9 mouse cellular contexts compared by ENCODE assay signal in the genomic region with DNA sequence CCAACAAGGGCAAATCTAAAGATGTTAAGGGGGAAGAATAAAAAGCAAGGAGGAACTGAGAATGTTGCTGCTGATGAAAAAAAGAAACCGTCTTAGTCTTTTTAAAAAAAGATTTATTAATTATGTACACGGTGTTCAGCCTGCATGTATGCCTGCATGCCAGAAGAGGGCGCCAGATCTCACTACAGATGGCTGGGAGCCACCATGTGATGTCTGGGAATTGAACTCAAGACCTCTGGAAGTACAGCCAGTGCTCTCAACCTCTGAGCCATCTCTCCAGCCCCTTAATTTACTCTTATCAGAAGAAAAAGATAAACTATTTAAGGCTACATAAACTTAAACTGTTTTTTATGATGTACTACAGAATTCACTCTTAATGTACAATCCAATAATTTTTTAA. TPM values are rescaled to one million over a fixed set of nuclear protein-coding genes. Genes with fewer than 3 reads are reported as not detected.
DNase-seq lines count a peak whose midpoint lies in the region; ATAC-seq lines count a peak whose summit lies in the region.
"Had no signal": no experiment of that assay in that cellular context is flagged by ENCODE, and none has a peak within 500 bp of the region (broad histone marks: within the 10 kb centered on the region; RNA-seq: fewer than 3 reads in every experiment).

No protein-coding gene starts in this region.

- 43% methylated on average over 3 of the region's 3 CpGs for WGBS in hindbrain, embryonic 14.5 days
- 34% methylated on average over 3 of the region's 3 CpGs for WGBS in hindbrain, embryonic 16.5 days
- WGBS in embryonic facial prominence, embryonic 11.5 days: 43% methylated on average over 3 of the region's 3 CpGs

- intact Hi-C loops in left cerebral cortex, postnatal 25 days (cut with DNase I): loop anchor here (1.0 kb wide), 1 partner anchor 72 kb away; no protein-coding TSS in a partner anchor

- H3K9me3 ChIP-seq in hindbrain, embryonic 14.5 days (ENCODE audit: control insufficient read depth, low read length): no peaks in the 10 kb centered on the region
- no peaks in the 10 kb centered on the region for H3K9me3 ChIP-seq in hindbrain, embryonic 16.5 days (ENCODE audit: control insufficient read depth, low read length)
- no peaks in the 10 kb centered on the region for H3K9me3 ChIP-seq in embryonic facial prominence, embryonic 11.5 days (replicated peaks; ENCODE audit: control insufficient read depth, low read length)
- H3K9me3 ChIP-seq: embryonic facial prominence, embryonic 15.5 days had no signal

- H3K27me3 ChIP-seq in hindbrain, embryonic 14.5 days (ENCODE audit: control insufficient read depth, insufficient read depth, low read length): no peaks in the 10 kb centered on the region
- H3K27me3 ChIP-seq in hindbrain, embryonic 16.5 days (replicated peaks; ENCODE audit: control insufficient read depth, insufficient read depth, low read length): no peaks in the 10 kb centered on the region
- no peaks in the 10 kb centered on the region for H3K27me3 ChIP-seq in embryonic facial prominence, embryonic 11.5 days (ENCODE audit: control insufficient read depth, insufficient read depth, low read length)
- H3K27me3 ChIP-seq: embryonic facial prominence, embryonic 15.5 days had no signal

- no peak overlapping the region for H3K9ac ChIP-seq in hindbrain, embryonic 14.5 days
- H3K9ac ChIP-seq in hindbrain, embryonic 16.5 days (ENCODE audit: low read depth, low read length): no peak overlapping the region
- H3K9ac ChIP-seq in embryonic facial prominence, embryonic 11.5 days (replicated peaks; ENCODE audit: low read length): no peak overlapping the region
- H3K9ac ChIP-seq: embryonic facial prominence, embryonic 15.5 days had no signal

- H3K4me2 ChIP-seq in hindbrain, embryonic 14.5 days (replicated peaks): no peak overlapping the region
- H3K4me2 ChIP-seq in hindbrain, embryonic 16.5 days (ENCODE audit: low read length): no peak overlapping the region
- H3K4me2 ChIP-seq in embryonic facial prominence, embryonic 11.5 days (ENCODE audit: low read depth, low read length): no peak overlapping the region
- H3K4me2 ChIP-seq: embryonic facial prominence, embryonic 15.5 days had no signal

- H3K4me3 ChIP-seq in hindbrain, embryonic 14.5 days (replicated peaks; ENCODE audit: low read length): no peak overlapping the region
- H3K4me3 ChIP-seq in hindbrain, embryonic 16.5 days (ENCODE audit: low read length): no peak overlapping the region
- H3K4me3 ChIP-seq in embryonic facial prominence, embryonic 11.5 days (ENCODE audit: low read depth, low read length): no peak overlapping the region
- H3K4me3 ChIP-seq: embryonic facial prominence, embryonic 15.5 days had no signal

- DNase-seq in hindbrain, embryonic 14.5 days (ENCODE audit: low spot score): peak; percentile 70
- DNase-seq in CD4-positive, CD25-positive, alpha-beta regulatory T cell, adult 2 months (ENCODE audit: low read depth, low spot score): peak; percentile 89
- DNase-seq in adrenal gland, postnatal 25 days: peak; percentile 64
- peak; percentile 67 for DNase-seq in embryonic facial prominence, embryonic 11.5 days (ENCODE audit: low spot score)
- peak; percentile 21 to 45 for DNase-seq in left cerebral cortex, postnatal 25 days (ENCODE audit: low spot score in 2 of 2)
- peak; percentile 66 for DNase-seq in retina, postnatal 1 day
- DNase-seq in urinary bladder, adult 2 months (ENCODE audit: low spot score): peak; percentile 30

- no peak overlapping the region for H3K27ac ChIP-seq in hindbrain, embryonic 14.5 days
- no peak overlapping the region for H3K27ac ChIP-seq in hindbrain, embryonic 16.5 days (ENCODE audit: low read depth, low read length)
- H3K27ac ChIP-seq in embryonic facial prominence, embryonic 11.5 days (replicated peaks; ENCODE audit: low read depth, low read length): no peak overlapping the region
- H3K27ac ChIP-seq: embryonic facial prominence, embryonic 15.5 days had no signal

- H3K36me3 ChIP-seq in hindbrain, embryonic 14.5 days (replicated peaks; ENCODE audit: control insufficient read depth, insufficient read depth): peaks cover 87% of the 10 kb centered on the region
- peaks cover 31% of the 10 kb centered on the region for H3K36me3 ChIP-seq in hindbrain, embryonic 16.5 days (ENCODE audit: control insufficient read depth, insufficient read depth, low read length)
- peaks cover 18% of the 10 kb centered on the region for H3K36me3 ChIP-seq in embryonic facial prominence, embryonic 11.5 days (replicated peaks; ENCODE audit: control insufficient read depth, insufficient read depth, low read depth, low read length)

- ATAC-seq in hindbrain, embryonic 14.5 days (ENCODE audit: low FRiP score): no peak
- no peak for ATAC-seq in hindbrain, embryonic 16.5 days
- ATAC-seq in embryonic facial prominence, embryonic 11.5 days (replicated peaks; ENCODE audit: insufficient number of reproducible peaks, low FRiP score, low TSS enrichment, low read depth): no peak

- no peaks in the 10 kb centered on the region for H3K4me1 ChIP-seq in hindbrain, embryonic 14.5 days (replicated peaks; ENCODE audit: control insufficient read depth, insufficient read depth, low read length)
- H3K4me1 ChIP-seq in hindbrain, embryonic 16.5 days (ENCODE audit: control insufficient read depth, insufficient read depth, low read depth, low read length): no peaks in the 10 kb centered on the region
- H3K4me1 ChIP-seq in embryonic facial prominence, embryonic 11.5 days (ENCODE audit: control insufficient read depth, insufficient read depth, low read length): no peaks in the 10 kb centered on the region
- H3K4me1 ChIP-seq: embryonic facial prominence, embryonic 15.5 days had no signal

RNA-seq across cellular contexts. Expression of a gene that starts 16.7 kb away (rescaled TPM):
- 152 and 168 TPM in 2 replicates for polyA plus RNA-seq in hindbrain, embryonic 14.5 days (2014; fragmentation: Nextera tagmentation; extraction: Ambion mirVana)
- 111 and 128 TPM in 2 replicates for polyA plus RNA-seq in hindbrain, embryonic 16.5 days (2015; fragmentation: Nextera tagmentation; extraction: Ambion mirVana)
- total RNA-seq in adrenal gland, postnatal 25 days (2021): 86.5 and 98.2 TPM in 2 replicates
- 212 and 223 TPM in 2 replicates for polyA plus RNA-seq in embryonic facial prominence, embryonic 11.5 days (2014; fragmentation: Nextera tagmentation; extraction: Ambion mirVana)
- 100 to 1,000 TPM; 106 to 109 TPM for total RNA-seq in left cerebral cortex, postnatal 25 days (2021)
- polyA plus RNA-seq in urinary bladder, adult 2 months (2012; rRNA removed): 35.9 and 43.5 TPM in 2 replicates

Comparison
In these comparisons a context has a peak if more than half of its experiments do, and no peak if none do; other contexts are left out.
1. DNase-seq: peak in every context shown above with its lines; median percentile 89 in CD4-positive, CD25-positive, alpha-beta regulatory T cell, adult 2 months; 70 in hindbrain, embryonic 14.5 days; 67 in embryonic facial prominence, embryonic 11.5 days; 66 in retina, postnatal 1 day; 64 in adrenal gland, postnatal 25 days; 33 in left cerebral cortex, postnatal 25 days; 30 in urinary bladder, adult 2 months.